Mouse (Mus musculus) embryo, embryonic 10.5 days (tissue): ENCODE data around the gene Utf1.
A peak's percentile ranks its signal among the peaks of the same experiment; 100 is the strongest.

Experiments
- DNase-seq: peaks from one replicate; pipeline ENCODE4 v3.0.0-alpha.2; 2015; ENCODE audit warnings: low spot score

The Utf1 gene

DNA sequence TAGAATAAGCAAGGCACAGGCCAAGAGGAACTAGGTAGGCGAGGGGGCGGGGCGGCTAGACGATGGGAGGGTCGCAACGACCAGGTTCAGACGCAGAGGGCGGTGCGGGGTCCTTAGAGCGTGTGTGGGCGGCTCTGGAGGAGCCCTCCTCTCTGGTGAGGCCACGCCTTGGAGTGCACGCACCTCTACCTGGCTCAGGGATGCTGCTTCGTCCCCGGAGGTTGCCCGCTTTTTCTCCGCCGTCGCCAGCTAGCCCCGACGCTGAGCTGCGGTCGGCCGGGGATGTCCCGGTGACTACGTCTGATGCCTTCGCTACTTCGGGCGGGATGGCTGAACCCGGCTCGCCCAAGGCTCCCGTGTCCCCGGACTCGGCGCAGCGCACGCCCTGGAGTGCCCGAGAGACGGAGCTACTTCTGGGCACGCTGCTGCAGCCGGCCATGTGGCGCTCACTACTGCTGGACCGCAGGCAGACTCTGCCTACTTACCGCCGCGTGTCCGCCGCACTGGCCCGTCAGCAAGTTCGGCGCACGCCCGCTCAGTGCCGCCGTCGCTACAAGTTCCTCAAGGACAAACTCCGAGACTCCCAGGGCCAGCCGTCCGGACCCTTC, at the start of gene Utf1:
Utf1 (plus strand) TSS at position 116 of the 608 bp plus-strand sequence.
- DNase-seq: peak; percentile 60

DNA sequence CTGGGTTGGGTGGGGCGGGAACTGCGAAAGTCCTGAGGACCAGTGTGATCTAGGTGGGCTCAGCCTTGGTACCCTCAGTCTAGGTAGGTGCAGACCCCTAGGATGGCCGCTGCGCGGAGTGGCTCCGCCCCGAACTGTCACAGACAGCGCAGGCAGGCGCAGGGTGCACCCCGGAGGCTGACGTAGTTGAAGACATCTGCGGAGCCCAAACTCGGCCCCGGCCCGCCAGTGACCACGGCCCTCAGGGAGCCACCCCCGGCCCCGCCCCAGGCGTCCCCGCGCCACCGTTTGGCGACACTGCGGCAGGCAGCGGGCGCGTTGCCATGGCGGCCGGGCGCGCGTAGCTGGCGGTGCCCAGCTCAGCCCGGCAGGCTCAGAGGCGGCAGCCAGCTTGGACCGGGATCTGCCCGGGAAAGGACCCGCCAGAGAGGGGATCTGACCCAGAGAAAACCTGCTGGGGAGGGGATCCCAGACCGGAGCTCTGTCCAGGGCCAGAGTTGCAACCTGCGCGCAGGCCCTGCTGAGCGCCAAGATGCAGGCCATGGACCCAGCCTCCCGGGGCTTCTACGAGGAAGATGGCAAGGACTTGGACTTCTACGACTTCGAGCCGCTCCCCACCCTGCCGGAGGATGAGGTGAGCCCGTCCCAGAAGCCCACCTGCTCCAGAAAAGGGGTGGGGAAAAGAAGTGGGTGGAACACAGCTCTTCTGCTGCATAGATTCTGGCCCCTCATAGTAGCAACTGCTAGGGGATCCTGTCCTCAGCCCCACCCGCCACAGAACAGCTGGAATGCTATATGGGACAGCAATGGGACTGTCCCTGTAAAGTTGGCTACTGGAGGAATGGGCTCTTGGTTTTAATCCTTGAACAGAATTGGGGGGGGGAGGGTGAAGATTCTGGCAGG, 48.7 kb upstream of the Utf1 start, which contains the start of gene Kndc1:
Kndc1 (plus strand) TSS at position 42 of the 903 bp plus-strand sequence.
- DNase-seq: peak; percentile 40

DNA sequence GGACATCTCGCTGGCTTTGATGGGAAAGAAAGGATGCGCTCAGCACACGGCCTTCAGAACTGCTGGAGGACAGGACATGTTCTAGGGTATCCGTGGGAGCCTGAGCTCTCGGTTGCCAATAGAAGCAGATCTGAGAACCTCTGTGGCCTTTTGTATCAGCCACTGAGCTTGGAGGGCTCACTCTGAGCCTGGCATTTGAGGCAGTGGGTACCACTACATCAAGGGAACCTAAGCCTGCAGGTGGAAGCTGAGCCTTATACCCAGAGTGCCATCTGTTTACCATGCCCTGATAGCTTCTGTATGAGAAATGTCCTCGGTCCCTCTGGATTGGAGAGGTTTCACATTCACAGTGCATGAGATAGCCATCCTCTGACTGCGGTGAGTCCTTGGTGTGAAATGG, 47.3 kb upstream of the Utf1 start:
- no peak for DNase-seq

DNA sequence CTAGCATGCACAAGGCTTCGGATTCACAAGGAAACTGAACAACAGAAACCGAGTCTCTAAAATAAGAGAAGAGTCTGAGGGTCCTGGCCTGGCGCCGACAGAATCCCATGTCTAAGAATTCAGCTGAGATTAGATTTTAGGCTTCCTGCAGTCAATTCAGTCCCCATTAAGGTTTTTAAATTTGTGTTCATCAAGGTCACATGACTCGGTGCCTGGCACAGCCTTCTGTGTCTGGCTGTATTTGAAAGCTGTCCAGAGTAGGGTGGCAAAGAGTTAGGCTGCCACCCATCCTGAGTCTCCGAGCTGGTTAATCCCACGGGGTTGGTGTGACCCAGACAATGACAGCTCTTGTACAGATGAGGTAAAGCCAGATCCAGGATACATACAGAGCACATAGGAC, 46.8 kb upstream of the Utf1 start:
- no peak for DNase-seq

DNA sequence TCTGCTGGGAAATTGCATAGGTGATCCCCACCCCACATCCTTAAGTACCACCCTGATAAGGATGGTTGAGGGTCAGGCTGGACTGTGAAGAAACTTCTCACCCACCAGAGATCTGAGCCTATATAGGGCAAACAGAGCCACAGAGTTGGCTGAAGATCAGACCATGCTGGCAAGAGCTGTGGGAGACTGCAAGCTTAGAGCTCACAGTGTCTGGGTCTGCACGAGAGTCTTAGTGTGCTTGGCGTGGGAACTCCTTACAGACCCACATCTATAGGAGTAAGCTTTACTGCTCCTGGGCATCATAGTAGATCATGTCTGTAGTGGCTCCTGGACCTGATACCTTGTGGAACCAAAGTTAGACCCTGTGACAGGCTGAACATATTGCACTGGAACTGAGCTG, 45.0 kb upstream of the Utf1 start:
- no peak for DNase-seq

DNA sequence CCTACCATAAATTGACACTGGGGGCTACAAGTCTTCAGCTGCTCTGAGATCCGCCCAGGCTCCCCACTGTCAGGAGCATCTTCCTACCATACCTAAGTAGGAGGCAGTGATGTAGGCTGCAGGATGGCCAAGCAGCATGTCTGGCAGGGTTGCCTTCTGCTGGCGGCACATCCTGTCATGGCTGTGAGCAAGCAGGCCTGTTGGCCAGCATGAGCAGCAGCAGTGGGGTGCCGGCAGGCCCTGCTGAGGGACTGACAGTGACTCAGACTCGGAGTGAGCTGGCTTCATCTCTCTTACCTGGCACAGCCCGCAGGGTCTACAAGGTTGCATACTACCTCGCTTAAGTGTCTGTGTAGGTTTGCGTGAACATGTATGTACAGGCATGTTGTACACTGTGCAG, 44.1 kb upstream of the Utf1 start:
- DNase-seq: no peak

DNA sequence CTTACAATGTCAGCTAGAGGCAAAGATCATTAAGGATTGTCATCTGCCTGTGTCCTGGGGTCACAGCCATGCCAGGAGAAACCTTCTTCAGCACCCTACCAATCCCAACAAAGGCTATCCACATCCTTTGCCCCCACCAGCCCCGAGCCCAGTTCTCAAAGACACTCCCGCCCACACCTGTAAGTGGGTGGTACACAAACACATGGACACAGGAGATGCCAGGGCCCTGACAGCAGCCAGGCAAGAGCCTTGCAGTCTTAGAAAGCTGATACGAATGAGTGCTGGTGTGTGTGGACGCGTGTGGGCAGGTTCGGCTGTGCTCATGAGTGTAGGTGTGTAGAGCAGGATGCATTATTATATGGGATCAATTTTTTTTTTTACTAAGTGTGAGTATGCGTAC, 43.1 kb upstream of the Utf1 start:
- no peak for DNase-seq

DNA sequence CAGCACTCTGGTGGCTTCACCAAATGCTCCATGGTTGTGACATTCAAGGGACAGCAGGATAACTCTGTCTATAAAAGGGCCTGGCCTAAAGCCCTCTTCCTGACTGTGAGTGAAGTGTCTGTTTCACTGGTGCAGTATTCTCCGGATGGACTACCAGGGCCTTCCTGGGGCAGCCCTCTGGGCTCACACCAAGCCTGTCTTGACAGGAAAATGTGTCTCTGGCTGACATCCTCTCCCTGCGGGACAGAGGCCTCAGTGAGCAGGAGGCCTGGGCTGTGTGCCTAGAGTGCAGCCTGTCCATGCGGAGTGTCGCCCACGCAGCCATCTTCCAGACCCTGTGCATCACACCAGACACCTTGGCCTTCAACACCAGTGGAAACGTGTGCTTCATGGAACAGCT, 42.7 kb upstream of the Utf1 start:
- DNase-seq: no peak

DNA sequence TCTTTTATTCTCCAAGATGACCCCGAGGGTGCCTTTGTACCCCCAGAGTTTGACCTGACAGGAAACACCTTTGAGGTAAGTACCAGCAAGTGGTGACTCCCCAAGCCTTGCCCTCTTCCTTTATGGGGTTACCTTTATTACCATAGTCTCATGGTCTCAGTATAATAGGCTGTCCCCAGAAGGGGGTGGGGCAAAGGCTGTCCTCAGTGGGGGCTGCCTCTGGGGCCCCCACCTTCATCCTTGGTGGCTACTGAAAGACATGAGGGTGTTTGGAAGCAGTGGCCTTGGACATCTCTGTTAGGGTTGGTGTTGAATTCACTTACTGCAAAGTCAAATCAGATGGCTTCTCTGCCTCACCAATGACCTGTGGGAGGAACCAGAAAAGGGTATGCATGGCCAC, 41.6 kb upstream of the Utf1 start:
- DNase-seq: no peak

DNA sequence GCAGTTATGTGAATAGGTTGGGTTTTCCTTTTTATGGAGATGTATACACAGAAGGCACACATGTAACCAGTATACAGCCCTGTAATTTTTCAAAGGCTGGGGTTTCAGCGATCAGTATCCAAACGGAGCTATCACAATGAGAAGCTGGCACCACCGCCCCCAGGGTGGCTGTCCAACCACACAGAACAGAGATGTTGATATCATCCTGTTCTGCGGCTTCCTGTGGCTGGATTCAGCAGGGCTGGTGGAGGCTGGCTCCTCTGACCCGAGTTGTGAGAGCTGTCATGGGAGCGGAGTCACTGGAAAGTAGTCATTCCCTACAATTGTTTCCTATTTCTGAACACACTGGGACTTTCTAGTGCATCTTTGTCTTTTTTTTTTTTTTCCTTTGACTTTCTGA, 38.3 kb upstream of the Utf1 start:
- DNase-seq: peak; percentile 21

DNA sequence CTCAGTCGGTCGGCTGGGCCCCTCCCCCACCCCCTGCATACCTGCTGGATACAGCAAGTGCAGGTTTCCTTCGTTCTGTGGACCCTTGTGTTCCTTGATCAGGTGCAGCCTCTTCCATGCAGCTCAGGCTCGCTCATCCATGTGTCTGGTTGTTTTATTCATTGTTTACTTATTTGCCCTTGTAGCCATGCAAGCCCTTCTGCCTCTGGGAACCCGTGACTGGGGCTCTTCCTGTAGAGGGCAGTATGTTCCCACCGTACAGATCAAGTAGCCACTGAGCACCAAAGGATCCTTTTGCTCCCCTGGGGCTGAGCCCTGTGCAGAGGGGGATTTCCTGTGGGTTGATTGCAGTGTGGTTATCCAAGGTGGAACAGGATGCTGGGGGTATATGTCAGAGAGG, 37.9 kb upstream of the Utf1 start:
- DNase-seq: peak; percentile 84

DNA sequence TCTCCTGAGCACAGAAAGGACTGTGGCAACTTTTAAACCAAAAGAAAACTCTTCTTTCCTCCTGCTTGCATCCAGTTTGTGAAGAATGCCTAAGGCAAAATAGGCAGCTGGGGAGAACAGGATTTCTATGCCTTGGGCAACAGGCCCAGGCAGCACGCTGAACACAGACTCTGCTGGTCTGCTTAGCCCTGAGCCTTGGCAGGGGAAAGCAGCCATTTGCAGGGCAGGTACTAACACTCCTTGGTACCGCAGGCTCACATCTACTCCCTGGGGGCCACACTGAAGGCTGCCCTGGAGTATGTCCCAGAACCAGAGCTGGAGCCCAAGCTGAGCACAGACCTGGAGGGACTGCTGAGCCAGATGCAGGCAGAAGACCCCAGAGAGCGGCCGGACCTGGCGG, 35.4 kb upstream of the Utf1 start:
- no peak for DNase-seq

DNA sequence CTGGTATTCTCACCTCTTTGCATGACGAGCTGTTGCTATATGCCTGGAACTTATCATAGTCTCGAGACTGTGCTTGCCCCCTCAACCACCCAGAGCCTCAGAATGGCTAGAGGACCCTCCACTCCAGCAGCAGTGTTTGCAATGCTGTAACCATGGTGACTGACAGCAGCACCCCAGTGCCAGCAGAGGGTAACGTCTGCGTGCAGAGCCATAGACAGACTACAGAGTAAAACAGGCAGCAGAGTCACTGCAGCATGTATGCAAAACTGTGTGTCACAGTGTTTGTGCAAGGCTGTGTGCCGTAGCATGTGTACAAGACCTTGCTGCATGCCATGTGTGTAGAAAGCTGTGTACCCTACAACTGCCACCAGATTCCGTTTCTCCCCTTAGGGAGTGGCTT, 34.1 kb upstream of the Utf1 start:
- no peak for DNase-seq

DNA sequence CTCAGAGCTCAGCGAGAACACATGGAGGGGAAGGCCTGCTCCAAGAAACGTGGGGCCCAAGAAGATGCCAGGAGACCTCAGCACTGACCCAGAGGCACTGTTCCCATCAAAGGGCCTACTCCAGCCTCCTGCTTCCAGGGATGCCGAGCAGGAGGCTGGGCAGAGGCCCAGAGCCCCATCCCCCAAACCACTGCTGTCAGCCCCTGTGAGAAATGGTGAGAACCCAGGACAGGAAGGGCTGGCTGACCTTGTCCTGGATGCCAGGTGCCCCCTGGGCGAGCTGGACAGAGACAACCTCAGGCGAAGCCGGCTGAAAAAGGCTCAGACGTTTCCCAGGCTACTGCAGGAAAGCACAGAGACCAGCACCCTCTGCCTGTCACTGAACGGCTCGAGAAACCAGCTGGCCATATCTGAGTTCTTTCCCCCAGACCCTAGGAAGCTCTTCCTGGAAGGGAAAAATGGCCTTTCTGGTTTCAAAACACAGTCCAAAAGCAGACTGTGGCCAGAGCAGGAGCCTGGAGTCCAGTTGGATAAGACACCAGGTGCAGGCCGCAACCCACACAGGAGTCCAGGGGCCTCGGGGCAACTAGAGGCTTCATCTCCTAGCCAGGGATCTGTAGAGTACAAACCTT, 33.3 kb upstream of the Utf1 start:
- no peak for DNase-seq

DNA sequence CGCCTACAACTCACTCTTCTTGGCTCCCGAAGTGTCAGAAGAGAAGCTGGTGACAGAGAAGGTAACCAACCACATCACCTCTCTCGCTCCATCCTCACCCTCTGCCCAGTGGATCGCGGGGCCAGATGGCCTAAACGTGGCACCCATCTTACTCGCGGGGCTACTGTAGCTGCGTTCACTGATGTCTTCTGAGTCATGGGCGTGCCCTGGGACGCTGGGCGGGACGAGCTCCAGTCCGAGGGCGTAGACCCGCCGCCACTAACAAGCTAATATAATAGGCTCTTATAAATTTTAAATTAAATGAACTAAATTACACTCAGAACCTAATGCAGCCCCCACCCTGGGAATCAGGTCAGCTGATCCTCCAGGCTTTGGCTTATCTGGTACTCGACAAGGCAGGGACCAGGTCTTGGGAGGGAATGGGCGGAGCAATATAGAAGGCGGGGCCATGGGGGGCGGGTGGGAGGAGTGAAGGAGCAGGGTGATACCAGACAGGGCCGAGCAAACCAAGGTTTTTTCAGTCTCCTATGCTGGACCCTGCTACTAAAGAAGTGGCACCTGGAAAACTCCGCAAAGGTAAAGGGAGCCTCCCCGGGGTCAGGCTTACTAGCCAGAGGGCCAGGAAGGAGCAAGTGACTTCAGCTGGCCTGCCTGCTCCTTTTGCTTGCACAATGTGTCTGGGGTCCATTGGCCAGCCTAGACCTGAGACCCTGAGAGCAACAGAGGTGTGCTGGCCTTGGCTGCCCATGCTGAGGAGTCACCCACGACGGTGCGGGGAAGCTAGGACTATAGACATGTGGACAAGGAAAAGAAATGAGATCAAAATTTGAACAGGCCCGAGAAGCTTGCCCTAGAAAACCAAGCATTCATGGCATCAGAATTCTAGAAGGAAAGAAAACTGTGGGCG, 29.2 kb upstream of the Utf1 start:
- DNase-seq: peak; percentile 75

DNA sequence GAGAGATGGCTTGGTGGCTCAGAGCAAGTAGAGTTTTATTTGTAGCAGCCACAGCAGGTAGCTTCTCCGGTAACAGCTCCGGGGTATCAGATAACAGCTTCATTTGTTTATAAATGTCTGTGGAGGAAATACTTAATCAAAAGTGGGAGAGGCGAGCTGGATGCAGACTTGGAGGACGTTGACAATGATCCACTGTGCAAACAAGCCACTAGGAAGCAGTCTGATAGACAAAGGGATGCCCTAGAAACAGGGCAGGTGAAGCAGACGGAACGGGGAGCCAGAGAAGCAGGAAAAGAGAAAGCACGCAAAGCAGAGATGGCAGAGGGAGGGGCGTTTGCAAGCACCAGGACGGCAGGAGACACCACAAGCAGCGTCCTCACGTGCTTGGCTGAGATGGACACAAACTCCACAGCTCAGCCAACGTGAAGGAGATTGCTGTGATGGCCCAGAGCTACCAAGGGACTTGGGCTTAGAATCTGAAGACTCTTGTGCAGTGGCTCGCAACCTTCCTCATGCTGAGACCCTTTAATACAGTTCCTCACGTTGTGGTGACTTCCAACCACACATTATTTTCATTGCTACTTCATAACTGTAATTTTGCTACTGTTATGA, 27.8 kb upstream of the Utf1 start:
- DNase-seq: no peak

DNA sequence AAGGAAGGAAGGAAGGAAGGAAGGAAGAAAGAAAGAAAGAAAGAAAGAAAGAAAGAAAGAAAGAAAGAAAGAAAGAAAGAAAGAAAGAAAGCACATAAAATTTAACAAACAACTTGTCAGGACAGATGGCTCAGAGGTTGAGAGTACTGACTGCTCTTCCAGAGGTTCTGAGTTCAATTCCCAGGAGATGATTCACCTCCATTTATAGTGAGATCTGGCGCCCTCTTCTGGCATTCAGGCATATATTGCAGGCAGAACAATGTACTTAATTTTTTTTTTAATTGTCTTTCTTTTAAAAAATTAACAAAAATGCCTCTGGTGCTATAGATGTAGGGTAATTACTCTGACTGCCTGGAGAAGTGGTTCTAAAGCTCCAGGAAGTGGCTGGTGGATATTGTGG, 27.2 kb upstream of the Utf1 start:
- DNase-seq: peak; percentile 51

DNA sequence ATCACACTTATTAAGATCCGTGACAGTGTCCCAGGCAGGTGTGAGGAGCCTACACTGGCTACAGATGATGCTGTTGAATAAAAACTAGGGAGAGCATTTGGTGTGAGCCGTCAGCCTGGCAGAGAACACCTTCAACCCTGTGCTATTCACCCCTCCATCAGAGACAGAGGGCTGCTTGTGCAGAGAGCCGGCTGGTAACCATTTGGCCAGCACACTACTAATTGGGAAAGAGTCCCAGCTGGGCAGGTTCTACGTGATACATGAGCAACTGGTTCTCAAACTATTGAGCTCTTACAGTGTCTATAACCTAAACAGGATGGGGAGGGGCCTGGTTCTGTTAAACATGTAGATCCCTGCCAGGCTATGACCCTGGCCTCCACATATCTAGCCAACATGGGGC, 25.3 kb upstream of the Utf1 start:
- DNase-seq: no peak

DNA sequence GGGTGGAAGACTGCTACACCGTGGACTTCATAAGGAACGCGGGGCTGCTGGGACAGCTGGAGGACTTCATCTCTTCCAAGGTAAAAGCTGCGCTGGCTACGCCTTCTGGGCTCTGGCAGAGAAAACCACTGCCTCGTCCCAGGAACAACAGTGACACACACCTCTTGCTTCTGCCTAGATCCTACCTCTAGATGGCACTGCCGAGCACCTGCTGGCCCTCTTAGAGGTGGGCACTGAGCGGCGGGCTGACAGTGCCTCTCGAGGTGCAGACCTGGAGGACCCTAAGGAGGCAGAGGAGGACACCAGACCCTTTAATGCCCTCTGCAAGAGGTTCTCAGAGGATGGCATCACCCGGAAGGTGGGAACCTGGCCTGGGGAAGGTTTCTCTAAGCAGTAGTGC, 12.9 kb upstream of the Utf1 start:
- DNase-seq: peak; percentile 76

DNA sequence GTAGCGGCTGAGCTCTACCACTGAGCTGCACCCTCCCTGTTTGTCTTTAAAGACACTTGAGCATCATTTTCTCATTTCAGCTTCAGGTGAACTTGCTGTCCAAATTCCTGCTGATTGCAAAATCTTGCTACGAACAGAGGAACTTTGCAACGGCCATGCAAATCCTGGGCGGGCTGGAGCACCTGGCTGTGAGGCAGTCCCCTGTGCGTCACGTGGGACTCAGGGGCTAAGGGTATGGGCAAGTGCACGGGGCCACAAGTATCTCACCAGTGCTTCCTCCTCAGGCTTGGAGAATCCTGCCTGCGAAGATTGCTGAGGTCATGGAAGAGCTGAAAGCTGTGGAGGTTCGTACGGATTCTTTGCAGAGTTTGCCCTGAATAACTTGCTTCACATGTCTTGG, 6.9 kb upstream of the Utf1 start:
- no peak for DNase-seq

DNA sequence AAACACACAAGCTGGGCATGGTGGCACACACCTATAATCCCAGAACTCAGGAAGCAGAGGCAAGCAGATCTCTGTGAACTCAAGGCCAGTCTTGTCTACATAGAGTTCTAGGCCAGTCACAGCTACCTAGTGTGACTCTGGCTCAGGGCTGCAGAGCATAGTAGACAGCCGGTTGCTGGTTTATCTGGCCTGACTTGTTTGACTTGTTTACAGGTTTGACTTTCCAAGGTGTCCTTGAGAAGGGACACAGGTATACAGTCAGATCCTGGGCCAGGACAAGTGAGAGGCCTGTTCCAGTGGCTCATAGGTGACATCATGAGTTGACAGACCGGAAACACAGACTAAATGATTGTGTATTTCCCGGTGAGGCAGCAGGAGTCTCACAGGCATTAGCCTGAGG, 6.5 kb upstream of the Utf1 start:
- DNase-seq: no peak

DNA sequence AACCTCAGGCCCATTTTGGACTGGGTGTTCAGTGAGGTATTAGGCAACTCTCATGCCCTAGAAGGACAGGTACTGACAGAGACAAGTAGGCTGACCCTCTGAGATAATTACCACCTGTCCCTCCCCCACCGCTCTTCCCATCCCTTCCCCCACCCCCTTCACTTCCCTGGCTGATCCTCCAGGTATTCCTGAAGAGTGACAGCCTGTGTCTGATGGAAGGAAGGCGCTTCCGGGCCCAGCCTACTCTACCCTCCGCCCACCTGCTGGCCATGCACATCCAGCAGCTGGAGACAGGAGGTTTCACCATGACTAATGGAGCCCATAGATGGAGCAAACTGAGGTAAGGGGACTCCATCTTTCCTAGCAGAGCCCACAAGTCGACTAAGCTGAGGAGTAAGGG, 5.8 kb upstream of the Utf1 start:
- no peak for DNase-seq
